Mouse (Mus musculus) ES-E14 (cell line): ENCODE measurements around the gene Jak3.
"Not testable (repeated sequence)": the region's sequence is repeated elsewhere in the genome, so short reads cannot be mapped to it uniquely, and the experiment has no call there.

ENCODE experiments used
- CHD2 ChIP-seq: IDR thresholded peaks from 2 replicates; pipeline ENCODE4 v1.6.1; 2014; ENCODE audit warnings: mild to moderate bottlenecking, low read depth, low read length, inconsistent platforms
- HCFC1 ChIP-seq: IDR thresholded peaks from 2 replicates; pipeline ENCODE4 v1.6.1; 2012; ENCODE audit warnings: low read length, inconsistent platforms, borderline replicate concordance; ENCODE audit not compliant: insufficient read depth
- ZC3H11A ChIP-seq: IDR thresholded peaks from 2 replicates; pipeline ENCODE4 v1.6.1; 2012; ENCODE audit warnings: low read depth, mild to moderate bottlenecking, inconsistent platforms, low read length, borderline replicate concordance
- ZNF384 ChIP-seq: IDR thresholded peaks from 2 replicates; pipeline ENCODE4 v1.6.1; 2012; ENCODE audit warnings: low read depth, low read length, inconsistent platforms

GRCm38 (mm10) chr8:71703400-71703799, 27.3 kb downstream of the Jak3 start:
- not testable (repeated sequence) for TF ChIP-seq ZC3H11A, HCFC1, CHD2, ZNF384
